Comparison of ENCODE assay signal across 8 mouse cellular contexts in the genomic region with DNA sequence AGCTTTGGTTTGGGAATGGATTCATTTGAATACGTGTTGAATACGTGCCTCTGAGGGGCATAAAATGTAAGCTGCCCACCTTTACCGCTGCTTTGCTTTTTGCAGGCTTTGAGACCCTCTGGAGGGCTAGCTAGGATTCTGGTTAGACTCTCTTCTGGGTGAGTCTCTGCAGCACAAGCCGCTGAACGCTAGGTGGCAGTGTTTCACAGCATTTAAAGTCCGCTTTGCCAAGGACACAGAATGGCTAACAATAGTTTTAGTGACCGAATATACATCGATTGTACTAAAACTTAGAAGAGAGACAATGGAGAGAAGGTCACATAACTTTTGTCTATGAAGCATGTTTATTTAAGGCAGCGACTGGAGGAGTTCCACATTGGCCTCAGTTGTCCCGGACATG. TPM values are rescaled to one million over a fixed set of nuclear protein-coding genes. Genes with fewer than 3 reads are reported as not detected.
DNase-seq lines count a peak whose midpoint lies in the region; ATAC-seq lines count a peak whose summit lies in the region.

No protein-coding gene starts in this region.

- H3K4me2 ChIP-seq in heart, embryonic 13.5 days, result peak overlapping the region; percentile 37; the same call in 1 of the 2 replicates

- no peaks in the 10 kb centered on the region for H3K4me1 ChIP-seq in heart, embryonic 13.5 days

- no peak overlapping the region for H3K9ac ChIP-seq in heart, embryonic 13.5 days

- no peak overlapping the region for H3K27ac ChIP-seq in heart, embryonic 13.5 days (replicated peaks)

- H3K27me3 ChIP-seq in heart, embryonic 13.5 days (replicated peaks), result 0 out of 2 replicates have a peak, but pooled peaks cover 3% of the 10 kb centered on the region

- whole genome bisulfite sequencing in heart, embryonic 13.5 days, result 17% methylated on average over 10 of the region's 10 CpGs

- peak; percentile 61 to 73 for DNase-seq in cerebellum, adult 18-20 months
- DNase-seq in MN1 (ENCODE audit: low spot score), result peak; percentile 60
- DNase-seq in cerebellum, postnatal 25 days, result peak; percentile 69 to 82
- peak; percentile 66 to 83 for DNase-seq in layer of hippocampus, postnatal 14 days (ENCODE audit: low spot score in 2 of 2)
- peak; percentile 82 for DNase-seq in mesoderm, embryonic 11.5 days (ENCODE audit: low read depth, low spot score)
- DNase-seq in spleen, postnatal 10 days (ENCODE audit: low spot score in 2 of 2), result peak; percentile 16 to 62

- no peaks in the 10 kb centered on the region for H3K9me3 ChIP-seq in heart, embryonic 13.5 days

- ATAC-seq in cerebellum, adult (ENCODE audit: insufficient number of reproducible peaks, low FRiP score, low TSS enrichment), result no peak
- ATAC-seq in heart, embryonic 13.5 days (ENCODE audit: extremely low read depth, insufficient number of reproducible peaks, low FRiP score, low TSS enrichment), result no peak

- H3K36me3 ChIP-seq in heart, embryonic 13.5 days, result no peaks in the 10 kb centered on the region

- no peak overlapping the region for H3K4me3 ChIP-seq in heart, embryonic 13.5 days

RNA-seq across cellular contexts. Expression of gene Gm11042, which starts 4.1 kb away (rescaled TPM):
- polyA plus RNA-seq in heart, embryonic 13.5 days (2015; fragmentation: Nextera tagmentation; extraction: Ambion mirVana), result not detected in 2 replicates
- total RNA-seq in layer of hippocampus, postnatal 14 days (2021), result not detected
